Mouse (Mus musculus): ENCODE measurements around the gene Cnot3.

- TF ChIP-seq CTCF (IDR thresholded peaks at IDR 0.05; ENCODE audit: extremely low read depth, insufficient read depth, insufficient read length, insufficient replicate concordance) (no peak), POLR2A (IDR thresholded peaks at IDR 0.05; ENCODE audit: low read depth, low read length) (no peak)
Measured at GRCm38 (mm10) chr7:3658578-3658977, 13.5 kb downstream of the Cnot3 start.
